Mouse (Mus musculus) v-Abl transformed pro-B cells (cell line): ENCODE data around the gene Slc6a6.

Experiments used
- in situ Hi-C, 2 experiments: fragments of 400-800 bp; cut with MboI; formaldehyde crosslinking; loops; one replicate each; pipeline ENCODE4 v1.15.1; 2025; ENCODE audit not compliant: unreplicated experiment in 2 of 2

The Slc6a6 gene

DNA sequence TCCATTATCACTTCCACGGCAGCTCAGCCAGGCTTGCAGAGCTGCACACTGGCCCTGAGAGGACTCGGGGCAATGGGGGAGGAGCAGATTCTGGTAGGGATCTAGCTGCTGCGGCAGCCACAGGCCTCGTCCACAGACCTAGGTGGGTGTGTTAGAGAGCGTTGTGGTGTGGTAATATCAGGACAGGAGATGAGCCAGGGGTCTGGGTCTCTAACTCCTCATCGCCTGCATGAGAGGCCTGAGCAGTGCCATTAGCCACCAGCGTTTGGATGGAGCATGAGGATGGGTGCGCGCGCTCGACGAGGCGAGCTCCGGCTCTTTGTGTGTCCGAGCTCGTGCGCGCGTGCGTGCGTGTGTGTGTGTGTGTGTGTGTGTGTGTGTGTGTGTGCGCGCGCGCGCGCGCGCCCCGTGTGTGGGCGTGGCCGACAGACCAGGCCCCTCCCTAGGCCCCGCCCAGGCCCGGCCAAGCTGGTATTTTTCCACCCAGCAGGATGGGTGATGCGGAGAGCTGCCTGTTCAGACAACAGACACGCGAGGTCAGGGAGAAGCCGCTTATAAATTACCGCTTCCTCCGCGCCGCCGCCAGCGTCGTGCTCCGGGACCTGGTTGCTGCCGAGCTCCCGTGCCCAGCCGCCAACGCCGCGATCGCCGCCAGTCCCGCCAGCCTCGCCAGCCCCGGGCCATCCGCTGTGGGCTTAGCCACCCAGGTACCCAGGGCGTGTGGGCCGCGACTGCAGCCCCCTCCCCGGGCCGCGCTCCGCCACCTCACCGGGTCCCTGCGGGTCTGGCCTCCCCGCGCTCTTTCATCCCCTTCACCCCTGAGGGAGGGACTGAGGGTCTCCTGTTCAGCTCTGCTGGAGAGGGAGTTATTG, at the start of gene Slc6a6:
Gene Slc6a6, plus strand, starts transcription at position 452 of the 872 bp plus-strand sequence.
- in situ Hi-C loops, result loop anchor here (5.0 to 25.0 kb wide), 5 partner anchors 58 to 572 kb away; partner anchors contain the start of genes Nr2c2 (in 2 of the 2), Lsm3 (in 1 of the 2), Nup210 (in 1 of the 2) and Xpc (in 1 of the 2)

GRCm38 (mm10) chr6:91634417-91634816, 49.4 kb upstream of the Slc6a6 start:
- in situ Hi-C loops, result no loop called here

GRCm38 (mm10) chr6:91634876-91635275, 49.0 kb upstream of the Slc6a6 start:
- in situ Hi-C loops, result no loop called here

DNA sequence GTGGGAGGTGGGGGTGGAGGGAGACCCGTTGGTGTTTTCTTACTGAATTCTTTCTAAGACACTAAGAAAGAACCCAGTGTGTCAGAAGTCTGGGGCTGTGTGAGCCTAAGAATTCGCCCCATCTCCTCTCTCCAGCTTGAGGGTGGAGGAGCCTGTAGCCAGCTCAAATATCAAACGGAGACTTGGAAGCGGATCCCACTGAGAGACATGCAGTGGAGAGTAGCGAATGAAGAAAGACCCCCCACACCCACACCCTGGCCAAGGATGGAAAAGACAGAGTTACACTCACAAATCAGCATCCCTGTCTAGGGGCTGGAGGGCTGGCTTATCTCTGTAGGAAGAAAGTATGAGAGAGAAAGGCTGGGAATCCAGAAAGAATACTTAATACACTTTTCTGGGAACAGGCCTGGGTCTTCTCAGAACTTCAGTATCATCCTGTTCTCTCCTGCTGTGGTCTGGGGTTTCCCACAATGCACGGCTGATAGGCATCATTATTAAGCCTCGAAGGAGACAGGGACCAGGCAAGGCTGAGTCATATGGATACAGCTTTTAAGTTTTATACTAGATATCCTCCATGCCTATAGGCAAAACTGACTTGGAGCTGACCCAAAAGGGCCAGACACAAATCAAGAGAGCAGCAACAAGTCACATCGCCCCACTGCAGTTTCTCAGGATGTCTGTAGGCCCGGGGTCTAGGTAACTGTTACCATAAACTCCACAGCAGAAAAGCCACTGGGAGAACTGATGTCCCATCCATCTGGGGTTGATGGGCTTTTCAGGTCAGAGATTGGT, 45.5 kb upstream of the Slc6a6 start:
- in situ Hi-C loops, result no loop called here

DNA sequence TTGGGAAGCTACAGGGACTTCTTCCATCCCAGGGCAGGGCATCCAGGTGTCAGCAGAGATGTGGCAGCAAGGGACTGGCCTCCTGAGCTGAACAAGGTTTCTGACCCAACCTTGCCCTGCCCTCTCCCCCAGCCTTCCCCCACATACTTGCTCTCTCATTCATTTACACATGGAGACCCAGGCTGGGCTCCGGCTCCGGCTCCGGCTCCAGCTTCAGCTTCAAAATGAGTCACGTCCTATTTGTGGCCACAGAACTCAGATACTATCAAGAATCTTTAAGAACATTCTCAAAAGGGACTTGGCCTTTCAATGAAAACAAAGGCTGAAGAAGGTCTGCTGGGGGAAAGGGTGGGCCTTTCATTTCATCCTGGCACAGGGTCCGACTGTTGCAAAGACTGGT, 40.8 kb upstream of the Slc6a6 start:
- in situ Hi-C loops, result no loop called here

DNA sequence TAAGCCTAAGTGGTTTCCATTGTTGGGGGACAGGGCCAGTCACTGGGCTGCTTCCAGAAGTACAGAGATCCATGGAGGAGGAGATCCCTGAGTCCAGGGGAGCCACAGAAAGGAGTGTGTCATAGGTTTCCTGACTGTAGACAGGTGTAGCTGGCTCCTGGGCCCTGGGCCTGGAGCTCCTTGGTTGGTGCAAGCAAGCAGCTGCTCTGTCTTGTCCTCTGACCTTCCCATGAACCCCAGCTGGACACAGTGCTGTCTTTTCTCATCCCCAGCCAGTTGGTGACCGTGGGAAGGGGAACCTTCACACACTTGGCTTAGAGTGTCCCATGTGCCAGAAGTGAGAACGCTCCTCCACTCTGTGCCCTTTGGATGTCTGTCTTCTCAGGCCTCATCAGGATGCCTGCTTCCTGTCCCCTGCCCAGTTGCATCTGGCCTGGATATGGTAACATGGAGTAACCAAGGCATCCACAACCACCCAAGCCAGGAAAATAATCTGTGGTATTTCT, 40.4 kb upstream of the Slc6a6 start:
- in situ Hi-C loops, result no loop called here

- in situ Hi-C loops, result no loop called here
Observed at GRCm38 (mm10) chr6:91646019-91646418, 37.8 kb upstream of the Slc6a6 start.

DNA sequence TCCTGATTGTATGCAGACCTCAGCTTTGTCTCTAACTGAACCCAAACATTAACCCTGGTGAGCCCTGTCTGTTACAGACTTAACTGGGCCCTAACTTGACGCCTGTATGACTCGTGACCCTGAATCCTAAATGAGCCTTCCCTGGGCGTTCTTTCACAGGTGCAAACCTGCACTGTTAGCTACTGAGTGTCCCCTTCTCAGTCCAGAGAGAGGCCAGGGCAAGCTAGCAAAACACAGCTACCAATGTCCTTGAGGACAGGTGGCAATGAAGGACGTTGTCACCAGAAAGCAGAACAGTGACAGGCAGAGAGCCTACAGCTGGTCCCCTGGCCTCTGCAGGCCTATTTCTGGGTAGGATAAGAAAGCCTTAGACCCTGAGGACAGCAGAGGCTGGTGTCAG, 37.0 kb upstream of the Slc6a6 start:
- in situ Hi-C loops, result no loop called here

- in situ Hi-C loops, result no loop called here
Observed at GRCm38 (mm10) chr6:91647385-91647791, 36.5 kb upstream of the Slc6a6 start.

DNA sequence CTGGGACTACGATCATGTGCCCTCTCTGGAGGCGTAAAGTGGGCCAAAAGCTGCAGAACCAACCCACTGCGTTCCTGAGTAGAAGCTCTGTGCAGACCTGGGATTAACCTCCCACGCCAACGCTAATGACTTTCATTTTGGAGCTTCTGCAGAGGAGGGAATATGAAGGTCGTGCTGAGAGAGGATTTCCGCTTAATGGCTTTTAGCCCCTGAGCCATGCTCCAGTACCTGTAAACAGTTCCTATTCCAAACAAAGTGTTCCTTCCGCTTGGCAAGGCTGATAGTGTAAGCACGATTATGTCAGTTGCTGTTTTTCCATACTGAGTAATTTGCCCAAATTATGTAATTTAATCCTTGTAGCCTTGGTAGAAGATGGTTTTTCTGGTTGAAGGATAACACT, 33.6 kb upstream of the Slc6a6 start:
- in situ Hi-C loops, result no loop called here

GRCm38 (mm10) chr6:91652296-91652695, 31.6 kb upstream of the Slc6a6 start:
- in situ Hi-C loops, result no loop called here

DNA sequence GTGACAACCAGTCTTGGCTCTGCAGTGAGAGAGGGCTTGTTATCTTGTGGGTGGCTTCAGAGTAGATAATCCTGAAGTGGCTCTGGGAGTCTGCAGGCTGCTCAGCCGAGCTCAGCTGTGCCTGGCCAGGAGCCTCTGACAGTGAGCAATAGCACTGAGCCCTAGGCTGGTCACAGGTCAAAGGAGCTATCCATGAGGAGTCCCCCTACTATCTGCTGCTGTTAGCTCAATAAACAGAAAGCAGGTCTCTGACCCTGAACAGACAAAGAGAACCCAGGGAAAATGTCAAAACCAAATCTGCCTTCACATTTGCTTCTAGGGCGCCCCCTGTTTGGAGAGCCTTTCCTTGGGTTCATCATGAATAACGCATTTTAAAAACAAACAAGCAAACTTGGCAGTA, 28.6 kb upstream of the Slc6a6 start:
- in situ Hi-C loops, result no loop called here

DNA sequence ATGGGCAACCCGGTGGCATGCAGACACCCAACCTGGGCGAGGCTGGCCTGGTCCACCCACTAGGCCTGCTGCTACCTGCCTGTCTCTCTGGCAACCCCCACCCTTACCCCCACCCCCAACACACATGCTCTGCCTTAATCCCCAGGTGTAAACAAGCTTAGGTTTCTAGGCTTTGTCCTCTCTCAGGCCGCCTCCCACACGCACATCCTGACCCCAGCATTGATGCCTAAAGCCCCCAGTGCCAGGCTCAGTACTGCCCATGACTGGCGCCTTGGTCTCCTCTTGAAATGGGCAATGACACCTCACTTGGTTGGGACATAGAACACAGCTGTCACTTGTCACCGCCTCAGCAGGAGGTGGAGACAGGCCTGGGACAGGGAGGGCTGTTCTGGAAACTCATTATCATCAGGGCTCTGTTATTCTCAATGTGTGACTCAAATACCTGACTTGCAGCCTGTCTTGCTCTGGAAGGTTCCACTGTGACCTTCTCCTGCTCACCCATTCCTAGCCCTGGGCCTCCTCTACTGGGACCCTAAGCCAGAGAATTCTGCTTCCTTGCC, 27.9 kb upstream of the Slc6a6 start:
- in situ Hi-C loops, result no loop called here

GRCm38 (mm10) chr6:91658288-91658687, 25.6 kb upstream of the Slc6a6 start:
- in situ Hi-C loops, result no loop called here

GRCm38 (mm10) chr6:91659841-91660509, 23.9 kb upstream of the Slc6a6 start:
- in situ Hi-C loops, result no loop called here

GRCm38 (mm10) chr6:91662301-91662700, 21.6 kb upstream of the Slc6a6 start:
- in situ Hi-C loops, result no loop called here

DNA sequence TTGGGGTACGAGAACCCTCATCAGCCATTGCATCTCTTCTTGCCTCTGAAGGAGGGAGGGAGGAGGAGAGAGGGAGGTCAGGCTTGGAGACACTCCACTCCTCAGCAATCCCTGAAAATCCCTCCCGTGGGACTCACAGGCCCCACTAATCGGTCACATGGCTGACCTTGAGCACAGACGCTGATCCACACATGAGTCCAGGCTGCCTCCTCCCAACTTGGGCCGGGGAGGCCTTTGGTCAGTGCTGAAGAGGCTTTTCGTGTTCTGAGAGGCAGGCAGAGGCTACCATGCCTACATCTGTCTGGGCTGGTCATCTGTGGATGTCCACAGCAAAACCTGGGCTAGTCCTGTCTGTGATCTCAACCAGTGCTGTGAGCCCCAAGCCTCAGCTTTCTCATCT, 20.2 kb upstream of the Slc6a6 start:
- in situ Hi-C loops, result no loop called here

- in situ Hi-C loops, result no loop called here
Observed at GRCm38 (mm10) chr6:91665267-91665666, 18.6 kb upstream of the Slc6a6 start.

DNA sequence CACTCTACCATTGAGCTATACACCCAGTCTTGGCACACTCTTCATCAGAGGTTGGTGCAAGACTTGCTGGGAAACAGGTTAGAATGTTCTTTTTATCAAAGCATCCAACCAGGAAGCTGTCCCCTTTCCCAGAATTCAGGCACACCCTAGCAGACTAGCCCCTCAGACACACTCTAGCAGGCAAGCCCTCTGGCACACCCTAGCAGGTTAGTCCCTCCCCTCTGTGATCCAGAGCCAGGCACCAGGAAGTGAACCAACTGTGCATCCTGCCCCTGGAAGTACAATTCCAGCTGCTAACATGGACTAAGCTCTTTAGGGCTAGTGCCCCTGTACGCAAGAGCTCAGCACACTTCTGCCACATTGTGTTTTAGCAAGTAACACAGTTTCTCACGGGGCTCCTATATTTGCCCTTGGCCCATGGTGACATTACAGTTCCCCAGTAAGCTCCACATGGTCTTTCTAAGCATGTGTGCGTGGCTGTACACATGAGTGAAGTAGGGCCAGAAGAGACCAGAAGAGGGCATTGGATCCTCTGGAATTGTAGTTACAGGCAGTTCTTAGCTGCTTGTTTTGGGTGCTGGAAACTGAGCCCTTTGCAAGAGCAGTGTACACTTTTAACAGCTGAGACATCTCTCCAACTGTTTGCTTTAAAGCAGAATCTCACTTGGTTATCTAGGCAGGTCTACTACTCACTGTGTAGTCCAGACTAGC, 17.7 kb upstream of the Slc6a6 start:
- in situ Hi-C loops, result no loop called here

DNA sequence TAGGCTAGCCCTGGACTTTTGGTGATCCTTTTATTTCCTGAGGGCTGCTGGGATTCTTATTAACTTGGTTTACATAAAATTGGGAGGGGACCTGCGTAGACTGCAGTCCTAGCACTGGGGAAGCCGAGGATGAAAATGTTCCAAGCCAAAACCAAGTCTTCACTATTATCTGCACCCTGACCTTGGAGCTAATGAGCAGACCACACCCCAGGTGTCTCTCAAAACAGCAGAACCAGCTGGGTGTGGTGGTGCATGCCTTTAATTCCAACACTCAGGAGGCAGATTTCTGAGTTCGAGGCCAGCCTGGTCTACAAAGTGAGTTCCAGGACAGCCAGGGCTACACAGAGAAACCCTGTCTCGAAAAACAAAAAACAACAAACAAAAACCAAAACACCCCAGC, 16.7 kb upstream of the Slc6a6 start:
- in situ Hi-C loops, result no loop called here
